Mouse (Mus musculus) spleen, adult 2 months (tissue): ENCODE data around the gene Sdk1. TPM values are rescaled to one million over a fixed set of nuclear protein-coding genes. Genes with fewer than 3 reads are reported as not detected.

ENCODE experiments used
- DNase-seq, 2 experiments: peaks; one replicate each; pipeline versions ENCODE4 v3.0.0 to v3.0.0-alpha.2; 2012 to 2021; ENCODE audit warnings: low spot score in 2 of 2, low read depth in 1 of 2
- H3K27ac ChIP-seq: fragments of 200-500 bp; 2 replicates; pipeline ENCODE4 v1.5.1; 2012; ENCODE audit warnings: low read length, inconsistent platforms; ENCODE audit not compliant: insufficient read depth
- H3K27me3 ChIP-seq: fragments of 200-500 bp; 2 replicates; pipeline ENCODE4 v1.6.1; 2012; ENCODE audit warnings: mild to moderate bottlenecking, moderate library complexity, low read length, inconsistent platforms; ENCODE audit not compliant: control insufficient read depth, insufficient read depth
- H3K36me3 ChIP-seq: fragments of 200-500 bp; 2 replicates; pipeline ENCODE4 v1.6.1; 2012; ENCODE audit warnings: mild to moderate bottlenecking, low read length, inconsistent platforms; ENCODE audit not compliant: control insufficient read depth, insufficient read depth
- H3K4me1 ChIP-seq: fragments of 200-500 bp; 2 replicates; pipeline ENCODE4 v1.6.1; 2011; ENCODE audit warnings: inconsistent platforms; ENCODE audit not compliant: control insufficient read depth, insufficient read depth, insufficient read length
- H3K4me3 ChIP-seq: fragments of 200-500 bp; 2 replicates; pipeline ENCODE4 v1.5.1; 2011; ENCODE audit warnings: mild to moderate bottlenecking, inconsistent platforms; ENCODE audit not compliant: insufficient read depth, insufficient read length; ENCODE audit errors: extremely low read depth
- CTCF ChIP-seq: fragments of 200-500 bp; IDR thresholded peaks from 2 replicates; pipeline ENCODE4 v1.5.1; 2011; ENCODE audit warnings: mild to moderate bottlenecking, inconsistent platforms; ENCODE audit not compliant: insufficient read depth, insufficient read length, insufficient replicate concordance; ENCODE audit errors: extremely low read depth
- POLR2A ChIP-seq: fragments of 200-500 bp; IDR thresholded peaks from 2 replicates; pipeline ENCODE4 v1.6.1; 2011; ENCODE audit warnings: low read depth, low read length, inconsistent platforms
- WGBS: fragments of 180-500 bp; shearing (Covaris S2); methylation state at CpG from one replicate; pipeline ENCODE4 v1.1.7; 2018; 5-methylcytosine and 5-hydroxymethylcytosine counted together
- polyA plus RNA-seq: library from polyadenylated mRNA; depleted of rRNA; stranded (reverse); fragments of >200 nt; gene quantifications from 2 replicates; pipeline ENCODE4 v1.2.3, GENCODE M21; 2012

Gene Sdk1
- polyA plus RNA-seq, 1 experiment: 0.62 TPM

DNA sequence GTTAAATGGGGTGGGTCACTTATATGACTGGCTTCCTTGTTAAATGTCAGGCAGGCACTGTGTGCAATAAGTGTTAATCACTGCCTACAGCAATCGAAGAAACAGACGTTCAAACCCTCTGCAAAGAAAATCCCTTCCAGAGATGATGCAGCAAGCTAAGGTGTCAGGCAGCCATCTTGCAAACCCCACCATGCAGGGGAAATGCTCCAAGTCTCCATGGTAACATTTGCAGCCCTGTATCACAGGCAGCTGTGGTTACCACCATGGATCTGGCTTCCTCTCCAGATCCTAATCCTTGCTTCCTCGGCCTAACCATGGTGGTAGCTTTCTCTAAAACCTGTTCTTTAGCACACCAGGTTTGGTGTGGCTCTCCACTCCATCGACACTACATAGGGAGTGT is 507.5 kb downstream of the Sdk1 start:
- no peak overlapping the region for H3K4me3 ChIP-seq
- DNase-seq: no peak
- H3K27ac ChIP-seq: no peak overlapping the region
- no peak for TF ChIP-seq POLR2A
- TF ChIP-seq CTCF: no peak
- WGBS: 79% methylated on average over 4 of the region's 4 CpGs
- H3K36me3 ChIP-seq: no peaks in the 10 kb centered on the region
- H3K4me1 ChIP-seq: no peaks in the 10 kb centered on the region
- no peaks in the 10 kb centered on the region for H3K27me3 ChIP-seq

DNA sequence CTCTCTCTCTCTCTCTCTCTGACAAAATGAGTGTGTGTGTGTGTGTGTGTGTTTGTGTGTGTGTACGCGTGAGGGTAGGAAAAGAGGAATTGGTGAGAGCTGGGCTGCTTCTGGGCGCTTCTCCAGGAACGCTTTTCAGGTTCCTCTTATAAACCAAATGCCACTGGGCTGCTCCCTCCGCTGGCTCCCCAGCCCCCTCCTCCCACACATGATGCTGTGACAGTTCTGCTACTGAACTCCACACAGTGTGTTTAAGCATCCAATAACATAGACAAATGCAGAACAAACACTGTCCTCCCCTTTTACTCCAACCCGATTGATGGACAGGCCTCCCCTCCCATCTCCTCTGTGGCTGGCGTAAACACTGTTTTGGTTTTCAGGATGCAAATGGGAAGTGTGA is 513.0 kb downstream of the Sdk1 start:
- no peaks in the 10 kb centered on the region for H3K27me3 ChIP-seq
- no peaks in the 10 kb centered on the region for H3K4me1 ChIP-seq
- no peak overlapping the region for H3K4me3 ChIP-seq
- H3K36me3 ChIP-seq: no peaks in the 10 kb centered on the region
- 13% methylated on average over 7 of the region's 7 CpGs for WGBS
- no peak overlapping the region for H3K27ac ChIP-seq
- no peak for DNase-seq
- TF ChIP-seq CTCF (no peak), POLR2A (no peak)

DNA sequence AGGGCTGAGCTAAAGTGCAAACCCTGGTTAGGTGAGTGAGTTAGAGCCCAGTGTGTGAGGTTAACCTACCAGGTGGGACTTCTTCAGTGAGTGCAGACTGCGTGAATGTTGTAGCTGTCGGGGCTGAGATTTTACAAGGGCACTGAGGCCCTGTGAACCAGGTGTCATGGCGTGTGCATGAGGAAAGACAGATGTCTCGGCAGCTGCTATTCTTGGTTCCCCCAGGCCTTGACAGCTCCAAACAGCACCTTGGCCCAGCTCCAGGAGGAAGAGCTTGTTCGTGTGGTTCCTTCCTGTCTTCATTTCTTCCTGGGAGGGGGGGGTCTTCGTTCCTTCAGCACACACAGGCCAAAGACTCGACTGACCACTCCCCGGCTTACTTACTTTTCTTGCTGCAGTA is 517.6 kb downstream of the Sdk1 start:
- no peak for DNase-seq
- 14% methylated on average over 8 of the region's 8 CpGs for WGBS
- H3K27me3 ChIP-seq: no peaks in the 10 kb centered on the region

DNA sequence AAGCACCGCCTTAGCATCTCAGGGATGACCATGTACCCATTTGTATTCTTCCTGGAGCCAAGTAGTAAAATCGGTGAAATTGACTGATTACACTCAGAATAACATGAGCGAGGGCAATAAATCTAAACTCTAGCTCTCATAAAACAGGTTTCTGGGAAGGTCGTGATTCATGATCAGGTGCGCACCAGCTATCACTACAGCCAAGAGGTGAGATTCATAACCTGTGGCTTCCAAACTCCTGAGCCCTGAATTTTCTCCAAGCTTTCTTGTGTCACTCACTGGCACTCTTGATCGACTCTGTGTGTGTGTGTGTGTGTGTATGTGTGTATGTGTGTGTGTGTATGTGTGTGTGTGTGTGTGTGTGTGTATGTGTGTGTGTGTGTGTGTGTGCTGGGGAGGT is 522.8 kb downstream of the Sdk1 start:
- 91% methylated on average over 6 of the region's 6 CpGs for WGBS

More for the DNA sequence above, 517.6 kb downstream of the Sdk1 start:
- TF ChIP-seq POLR2A (no peak), CTCF (no peak)
- H3K4me1 ChIP-seq: no peaks in the 10 kb centered on the region
- no peak overlapping the region for H3K4me3 ChIP-seq
- no peaks in the 10 kb centered on the region for H3K36me3 ChIP-seq
- no peak overlapping the region for H3K27ac ChIP-seq

DNA sequence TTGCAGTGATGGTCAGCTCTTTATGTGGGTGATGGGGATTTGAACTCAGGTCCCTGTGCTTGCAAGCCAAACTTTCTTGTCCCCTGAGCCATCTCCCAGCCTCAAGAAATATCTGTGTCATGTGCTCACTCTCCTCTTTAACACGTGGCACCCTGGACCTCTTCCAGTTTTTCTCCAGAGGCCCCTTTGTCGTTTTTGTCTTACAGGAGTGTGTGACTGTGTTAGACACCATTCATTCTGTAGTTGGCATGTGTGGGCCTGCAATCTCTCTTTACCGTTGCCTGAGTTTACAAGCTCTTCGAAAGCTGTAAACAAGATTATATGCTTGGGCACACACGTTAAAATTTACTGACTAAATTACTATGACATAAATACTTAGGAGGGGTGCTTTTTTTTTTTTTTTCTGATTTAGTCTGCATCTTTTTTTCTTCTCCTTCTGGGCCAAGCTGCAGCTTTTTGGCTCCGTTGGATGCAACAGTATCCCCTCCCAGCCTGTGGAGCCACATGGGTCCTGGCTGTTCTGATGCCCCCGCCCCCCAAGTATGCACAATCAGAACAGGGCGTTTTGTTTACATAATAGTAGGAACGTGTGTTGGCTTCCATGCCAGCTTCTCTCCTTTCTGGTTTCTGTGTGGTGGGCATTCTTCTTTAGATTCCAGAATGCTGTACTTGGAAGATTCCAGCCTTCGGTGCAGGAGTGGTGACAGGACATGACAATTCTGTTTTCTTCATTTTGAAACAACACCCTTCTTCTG is 527.6 kb downstream of the Sdk1 start:
- no peak overlapping the region for H3K27ac ChIP-seq
- TF ChIP-seq POLR2A (no peak), CTCF (no peak)
- DNase-seq: no peak
- WGBS: 75% methylated on average over 10 of the region's 10 CpGs
- no peaks in the 10 kb centered on the region for H3K27me3 ChIP-seq
- no peaks in the 10 kb centered on the region for H3K4me1 ChIP-seq
- no peaks in the 10 kb centered on the region for H3K36me3 ChIP-seq
- no peak overlapping the region for H3K4me3 ChIP-seq

More for the DNA sequence above, 522.8 kb downstream of the Sdk1 start:
- no peak for DNase-seq
- TF ChIP-seq POLR2A (no peak), CTCF (no peak)
- Histone ChIP-seq H3K4me3 (no peak overlapping the region), H3K36me3 (no peaks in the 10 kb centered on the region), H3K4me1 (no peaks in the 10 kb centered on the region), H3K27me3 (no peaks in the 10 kb centered on the region), H3K27ac (no peak overlapping the region)

DNA sequence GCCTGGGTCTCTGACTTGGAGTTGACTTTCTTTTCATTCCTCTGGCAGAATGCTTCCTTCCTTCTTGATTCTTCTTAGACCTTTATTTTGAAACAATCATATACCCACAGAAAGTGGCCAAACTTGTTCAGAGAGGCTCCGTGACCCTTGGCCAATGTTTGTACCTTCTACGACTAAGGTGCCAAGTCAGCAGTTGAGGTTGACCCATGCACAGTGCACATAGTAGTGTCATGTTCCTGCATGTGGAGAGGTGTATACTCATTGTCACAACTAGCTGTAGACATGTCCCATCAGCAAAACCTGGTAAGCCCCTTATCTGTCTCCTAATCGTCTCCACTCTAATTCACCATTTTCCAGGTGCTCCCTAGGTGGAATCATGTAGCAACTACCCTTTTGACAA is 530.2 kb downstream of the Sdk1 start:
- Histone ChIP-seq H3K27me3 (no peaks in the 10 kb centered on the region), H3K27ac (no peak overlapping the region), H3K36me3 (no peaks in the 10 kb centered on the region), H3K4me1 (no peaks in the 10 kb centered on the region), H3K4me3 (no peak overlapping the region)
- TF ChIP-seq POLR2A (no peak), CTCF (no peak)
- DNase-seq: no peak
- 91% methylated on average over 3 of the region's 3 CpGs for WGBS

DNA sequence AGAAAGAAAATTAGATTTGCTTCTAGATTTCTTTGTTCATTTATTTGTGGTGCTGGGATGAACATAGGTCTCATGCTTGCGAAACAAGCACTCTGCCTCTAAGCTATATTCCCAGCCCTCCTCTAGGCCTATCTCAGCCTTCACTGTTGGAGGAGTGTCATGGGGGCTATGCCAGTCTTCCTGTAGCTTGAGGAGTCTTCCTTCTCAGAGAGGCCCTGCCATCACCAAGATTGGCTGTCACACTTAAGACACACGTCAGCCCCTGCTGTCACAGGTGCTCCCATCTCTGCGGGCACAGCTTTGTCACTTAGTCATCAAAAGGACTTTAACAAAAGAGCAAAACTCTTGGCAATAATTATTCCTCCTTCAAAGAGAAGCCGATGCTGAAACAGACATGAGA is 536.9 kb downstream of the Sdk1 start:
- 95% methylated on average over 4 of the region's 4 CpGs for WGBS
- Histone ChIP-seq H3K4me1 (no peaks in the 10 kb centered on the region), H3K36me3 (no peaks in the 10 kb centered on the region), H3K27ac (no peak overlapping the region), H3K4me3 (no peak overlapping the region), H3K27me3 (no peaks in the 10 kb centered on the region)
- TF ChIP-seq POLR2A (no peak), CTCF (no peak)
- DNase-seq: no peak
